Mouse (Mus musculus) lung, postnatal 0 days (tissue): Measurements from ENCODE around the gene Ddah2.

ENCODE experiments used
- CTCF ChIP-seq: IDR thresholded peaks from 2 replicates; pipeline ENCODE4 v1.5.1; 2016; ENCODE audit warnings: antibody characterized with exemption, mild to moderate bottlenecking
- EP300 ChIP-seq: IDR thresholded peaks from 2 replicates; pipeline ENCODE4 v1.6.1; 2016; ENCODE audit warnings: antibody characterized with exemption, mild to moderate bottlenecking, control low read depth

GRCm38 (mm10) chr17:35016791-35017705 is 41.8 kb upstream of the Ddah2 start:
- TF ChIP-seq CTCF (no peak), EP300 (no peak)
